Mouse (Mus musculus): ENCODE results near the gene Ssh3.

The Ssh3 gene

GRCm38 (mm10) chr19:4216041-4216685 lies 52.8 kb downstream of the Ssh3 start:
- no peak for DNase-seq (ENCODE audit: low spot score in 2 of 2)

GRCm38 (mm10) chr19:4215451-4215840 lies 53.5 kb downstream of the Ssh3 start:
- no peak for DNase-seq (ENCODE audit: low spot score in 2 of 2)

- DNase-seq (ENCODE audit: low spot score in 2 of 2): peak in 1 of 2 experiments; percentile 15
Measured at GRCm38 (mm10) chr19:4214771-4215450, 54.1 kb downstream of the Ssh3 start.

- DNase-seq (ENCODE audit: low spot score in 2 of 2): peak; percentile 88 to 91
Measured at GRCm38 (mm10) chr19:4214071-4214770, 54.8 kb downstream of the Ssh3 start, which contains the start of the genes Clcf1 and AC109138.7. Gene Clcf1, plus strand, starts transcription at chr19:4214238. Gene AC109138.7, plus strand, starts transcription at chr19:4214357.

GRCm38 (mm10) chr19:4213524-4213974 lies 55.4 kb downstream of the Ssh3 start:
- no peak for DNase-seq (ENCODE audit: low spot score in 2 of 2)

- DNase-seq (ENCODE audit: low spot score in 2 of 2): no peak
Measured at GRCm38 (mm10) chr19:4211891-4212588, 56.9 kb downstream of the Ssh3 start.

All from spleen, postnatal 36 days (tissue).